Mouse (Mus musculus): ENCODE results near the gene Trim11. TPM values are rescaled to one million over a fixed set of nuclear protein-coding genes. Genes with fewer than 3 reads are reported as not detected.

The Trim11 gene
- total and polyA plus RNA-seq, 2 experiments from 2014 or later: 26.0 to 36.8 TPM

DNA sequence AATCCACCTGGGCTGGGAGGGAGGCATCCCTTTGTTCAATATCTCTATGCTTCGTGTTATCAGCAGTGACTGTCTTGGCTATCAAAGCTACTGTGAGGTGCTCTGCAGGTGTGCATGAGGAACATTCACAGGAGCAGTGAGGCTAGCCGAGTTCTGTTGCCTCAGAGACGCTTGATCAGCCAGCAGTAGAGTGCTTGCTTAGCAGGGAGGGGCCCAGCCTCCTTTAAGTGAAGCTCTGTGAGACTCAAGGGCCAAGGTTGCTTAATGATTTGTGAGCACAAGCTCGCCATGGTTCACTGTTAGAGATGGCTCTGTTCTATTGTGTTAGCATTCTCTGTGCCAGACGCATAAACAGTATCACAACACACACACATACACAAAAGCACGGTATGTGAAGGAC, 8.2 kb upstream of the Trim11 start:
- Histone ChIP-seq H3K9me3 (replicated peaks; ENCODE audit: control insufficient read depth, low read length) (no peaks in the 10 kb centered on the region), H3K4me2 (ENCODE audit: low read depth, low read length) (no peak overlapping the region), H3K9ac (replicated peaks; ENCODE audit: low read depth, low read length) (no peak overlapping the region), H3K27me3 (ENCODE audit: control insufficient read depth, insufficient read depth, low read length) (no peaks in the 10 kb centered on the region), H3K4me3 (ENCODE audit: low read depth, low read length) (no peak overlapping the region), H3K4me1 (ENCODE audit: control insufficient read depth, insufficient read depth) (no peaks in the 10 kb centered on the region), H3K27ac (ENCODE audit: low read depth) (no peak overlapping the region), H3K36me3 (replicated peaks; ENCODE audit: control insufficient read depth, insufficient read depth, low read length) (no peaks in the 10 kb centered on the region)
- TF ChIP-seq CTCF (IDR thresholded peaks at IDR 0.05; ENCODE audit: low read depth) (no peak), EP300 (IDR thresholded peaks at IDR 0.05; ENCODE audit: low read depth) (no peak)
- ATAC-seq (ENCODE audit: insufficient read depth, low read depth) (no peak), DNase-seq (ENCODE audit: low spot score) (no peak)
- WGBS: 64% methylated on average over 6 of the region's 6 CpGs

GRCm38 (mm10) chr11:58970831-58971530, 6.9 kb upstream of the Trim11 start:
- DNase-seq (ENCODE audit: low spot score): no peak
- H3K4me1 ChIP-seq (ENCODE audit: control insufficient read depth, insufficient read depth): no peaks in the 10 kb centered on the region
- no peak overlapping the region for H3K9ac ChIP-seq (replicated peaks; ENCODE audit: low read depth, low read length)
- no peaks in the 10 kb centered on the region for H3K27me3 ChIP-seq (ENCODE audit: control insufficient read depth, insufficient read depth, low read length)
- WGBS: 81% methylated on average over 21 of the region's 21 CpGs
- no peak overlapping the region for H3K4me2 ChIP-seq (ENCODE audit: low read depth, low read length)
- H3K36me3 ChIP-seq (replicated peaks; ENCODE audit: control insufficient read depth, insufficient read depth, low read length): no peaks in the 10 kb centered on the region
- no peak overlapping the region for H3K27ac ChIP-seq (ENCODE audit: low read depth)
- TF ChIP-seq EP300 (IDR thresholded peaks at IDR 0.05; ENCODE audit: low read depth) (no peak), CTCF (IDR thresholded peaks at IDR 0.05; ENCODE audit: low read depth) (no peak)
- no peak overlapping the region for H3K4me3 ChIP-seq (ENCODE audit: low read depth, low read length)
- no peaks in the 10 kb centered on the region for H3K9me3 ChIP-seq (replicated peaks; ENCODE audit: control insufficient read depth, low read length)
- ATAC-seq (ENCODE audit: insufficient read depth, low read depth): 0 out of 2 replicates have a peak, but pooled peaks have one; percentile 9

DNA sequence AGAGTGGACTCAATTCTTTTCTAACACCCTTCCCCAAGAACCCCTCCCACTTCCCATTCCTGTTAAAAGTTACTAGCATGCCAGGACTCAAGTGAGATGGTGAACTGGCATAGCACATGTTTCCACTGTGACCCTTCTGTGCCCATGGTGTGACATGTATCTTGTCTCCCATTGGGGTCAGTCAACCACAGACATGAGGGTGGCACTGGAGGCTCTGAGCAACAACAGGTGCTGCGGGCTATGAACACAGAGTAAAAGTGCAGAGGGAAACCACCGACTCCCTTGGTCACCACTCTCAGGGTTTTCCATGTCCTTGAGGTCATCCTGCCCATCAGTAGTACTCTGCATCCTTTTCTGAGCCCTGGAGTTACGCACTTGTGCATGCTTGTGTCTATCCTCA, 6.1 kb upstream of the Trim11 start:
- Histone ChIP-seq H3K27ac (ENCODE audit: low read depth) (no peak overlapping the region), H3K4me1 (ENCODE audit: control insufficient read depth, insufficient read depth) (no peaks in the 10 kb centered on the region), H3K27me3 (ENCODE audit: control insufficient read depth, insufficient read depth, low read length) (no peaks in the 10 kb centered on the region), H3K9ac (replicated peaks; ENCODE audit: low read depth, low read length) (no peak overlapping the region), H3K4me2 (ENCODE audit: low read depth, low read length) (no peak overlapping the region), H3K9me3 (replicated peaks; ENCODE audit: control insufficient read depth, low read length) (no peaks in the 10 kb centered on the region), H3K4me3 (ENCODE audit: low read depth, low read length) (no peak overlapping the region), H3K36me3 (replicated peaks; ENCODE audit: control insufficient read depth, insufficient read depth, low read length) (no peaks in the 10 kb centered on the region)
- DNase-seq (ENCODE audit: low spot score): no peak
- ATAC-seq (ENCODE audit: insufficient read depth, low read depth): no peak
- no peak for TF ChIP-seq CTCF (IDR thresholded peaks at IDR 0.05; ENCODE audit: low read depth)
- no peak for TF ChIP-seq EP300 (IDR thresholded peaks at IDR 0.05; ENCODE audit: low read depth)
- 75% methylated on average over 3 of the region's 3 CpGs for WGBS

- DNase-seq (ENCODE audit: low spot score) (no peak), ATAC-seq (ENCODE audit: insufficient read depth, low read depth) (no peak)
- WGBS: 77% methylated on average over 3 of the region's 3 CpGs
- H3K4me3 ChIP-seq (ENCODE audit: low read depth, low read length): no peak overlapping the region
- H3K4me2 ChIP-seq (ENCODE audit: low read depth, low read length): no peak overlapping the region
- no peaks in the 10 kb centered on the region for H3K27me3 ChIP-seq (ENCODE audit: control insufficient read depth, insufficient read depth, low read length)
- no peak overlapping the region for H3K9ac ChIP-seq (replicated peaks; ENCODE audit: low read depth, low read length)
- H3K9me3 ChIP-seq (replicated peaks; ENCODE audit: control insufficient read depth, low read length): no peaks in the 10 kb centered on the region
- H3K36me3 ChIP-seq (replicated peaks; ENCODE audit: control insufficient read depth, insufficient read depth, low read length): no peaks in the 10 kb centered on the region
- TF ChIP-seq CTCF (IDR thresholded peaks at IDR 0.05; ENCODE audit: low read depth) (no peak), EP300 (IDR thresholded peaks at IDR 0.05; ENCODE audit: low read depth) (no peak)
- H3K4me1 ChIP-seq (ENCODE audit: control insufficient read depth, insufficient read depth): peaks cover 4% of the 10 kb centered on the region
- no peak overlapping the region for H3K27ac ChIP-seq (ENCODE audit: low read depth)
Observed at GRCm38 (mm10) chr11:58974414-58974813, 3.5 kb upstream of the Trim11 start.

DNA sequence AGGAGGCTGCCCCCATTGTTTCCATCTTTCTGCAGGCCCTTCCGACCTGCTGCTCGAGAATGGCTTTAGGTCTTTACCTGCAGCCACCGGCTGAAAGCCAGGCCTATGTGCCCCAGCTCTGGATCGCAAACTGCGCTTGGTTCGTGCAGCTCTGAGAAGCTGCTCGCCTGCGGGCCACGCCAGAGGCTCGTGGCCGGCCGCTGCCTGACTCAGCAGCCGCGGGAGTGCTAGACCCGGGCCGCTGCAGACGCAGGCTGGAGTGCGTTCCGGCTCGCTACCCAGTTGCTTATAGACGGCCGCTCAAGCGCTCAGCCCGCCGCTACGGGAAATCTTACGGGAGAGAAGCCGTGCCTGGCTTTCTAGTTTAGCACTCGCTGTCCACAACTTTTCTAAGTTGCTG, 743 bp upstream of the Trim11 start:
- Histone ChIP-seq H3K4me2 (ENCODE audit: low read depth, low read length) (peak overlapping the region; percentile 90), H3K27ac (ENCODE audit: low read depth) (peak overlapping the region; percentile 87), H3K27me3 (ENCODE audit: control insufficient read depth, insufficient read depth, low read length) (no peaks in the 10 kb centered on the region), H3K9ac (replicated peaks; ENCODE audit: low read depth, low read length) (peak overlapping the region; percentile 90), H3K9me3 (replicated peaks; ENCODE audit: control insufficient read depth, low read length) (no peaks in the 10 kb centered on the region), H3K4me3 (ENCODE audit: low read depth, low read length) (peak overlapping the region; percentile 88), H3K4me1 (ENCODE audit: control insufficient read depth, insufficient read depth) (peaks cover 31% of the 10 kb centered on the region), H3K36me3 (replicated peaks; ENCODE audit: control insufficient read depth, insufficient read depth, low read length) (peaks cover 3% of the 10 kb centered on the region; the same call in 1 of the 2 replicates)
- no peak for TF ChIP-seq EP300 (IDR thresholded peaks at IDR 0.05; ENCODE audit: low read depth)
- no peak for TF ChIP-seq CTCF (IDR thresholded peaks at IDR 0.05; ENCODE audit: low read depth)
- no peak for ATAC-seq (ENCODE audit: insufficient read depth, low read depth)
- no peak for DNase-seq (ENCODE audit: low spot score)
- under 1% methylated on average over 29 of the region's 29 CpGs for WGBS

DNA sequence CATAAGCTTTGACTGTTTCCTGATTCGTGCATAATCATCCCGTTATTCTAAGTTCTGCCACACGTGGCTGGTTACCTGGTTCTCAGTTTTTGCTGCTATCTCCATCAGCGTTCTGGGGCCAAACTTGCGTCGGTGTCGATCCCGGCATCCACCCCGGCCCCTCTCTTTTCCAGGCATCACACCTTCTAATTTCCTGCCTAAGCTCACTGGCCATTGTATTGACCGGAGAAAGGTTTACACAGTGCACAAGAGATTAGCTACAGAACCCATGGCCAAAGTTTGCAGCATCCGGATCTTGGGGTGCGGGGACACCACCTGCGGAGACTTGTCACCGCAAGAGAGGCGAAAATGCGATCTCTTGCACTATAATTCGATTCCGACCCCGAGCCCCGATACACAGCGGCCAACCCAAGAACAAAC, 276 bp upstream of the Trim11 start:
- under 1% methylated on average over 21 of the region's 21 CpGs for WGBS
- Histone ChIP-seq H3K9me3 (replicated peaks; ENCODE audit: control insufficient read depth, low read length) (no peaks in the 10 kb centered on the region), H3K27me3 (ENCODE audit: control insufficient read depth, insufficient read depth, low read length) (no peaks in the 10 kb centered on the region), H3K36me3 (replicated peaks; ENCODE audit: control insufficient read depth, insufficient read depth, low read length) (peaks cover 7% of the 10 kb centered on the region), H3K9ac (replicated peaks; ENCODE audit: low read depth, low read length) (peak overlapping the region; percentile 90), H3K27ac (ENCODE audit: low read depth) (peak overlapping the region; percentile 87), H3K4me3 (ENCODE audit: low read depth, low read length) (peak overlapping the region; percentile 88), H3K4me1 (ENCODE audit: control insufficient read depth, insufficient read depth) (peaks cover 36% of the 10 kb centered on the region), H3K4me2 (ENCODE audit: low read depth, low read length) (peak overlapping the region; percentile 90)
- no peak for TF ChIP-seq CTCF (IDR thresholded peaks at IDR 0.05; ENCODE audit: low read depth)
- TF ChIP-seq EP300 (IDR thresholded peaks at IDR 0.05; ENCODE audit: low read depth): no peak
- ATAC-seq (ENCODE audit: insufficient read depth, low read depth) (no peak), DNase-seq (ENCODE audit: low spot score) (no peak)

Measured in heart, postnatal 0 days (tissue).